Mouse (Mus musculus) stomach, embryonic 14.5 days (tissue): ENCODE measurements around the gene Tm9sf2. TPM values are rescaled to one million over a fixed set of nuclear protein-coding genes. Genes with fewer than 3 reads are reported as not detected.

ENCODE experiments used
- ATAC-seq: fragments of 200-750 bp; cut with Nextera tagmentation; 2 replicates; pipeline ENCODE4 v1.8.0; 2017; ENCODE audit warnings: low read depth, moderate TSS enrichment; ENCODE audit not compliant: insufficient number of reproducible peaks, insufficient read depth, low FRiP score
- H3K27ac ChIP-seq: fragments of 300-500 bp; sonication (generic); 2 replicates; pipeline ENCODE4 v1.5.1; 2014; ENCODE audit warnings: mild to moderate bottlenecking, low read length, moderate library complexity, mixed read lengths
- H3K27me3 ChIP-seq: fragments of 300-500 bp; sonication (generic); 2 replicates; pipeline ENCODE4 v1.6.1; 2014; ENCODE audit warnings: low read length, control low read depth, mixed read lengths; ENCODE audit not compliant: control insufficient read depth, insufficient read depth
- H3K36me3 ChIP-seq: fragments of 300-500 bp; sonication (generic); 2 replicates; pipeline ENCODE4 v1.6.1; 2014; ENCODE audit warnings: mild to moderate bottlenecking, control low read depth, low read length, moderate library complexity, mixed read lengths; ENCODE audit not compliant: control insufficient read depth, insufficient read depth
- H3K4me1 ChIP-seq: fragments of 300-500 bp; sonication (generic); 2 replicates; pipeline ENCODE4 v1.6.1; 2014; ENCODE audit warnings: low read length, control low read depth, mixed read lengths; ENCODE audit not compliant: control insufficient read depth, insufficient read depth
- H3K4me2 ChIP-seq: fragments of 300-500 bp; sonication (generic); replicated peaks from 2 replicates; pipeline ENCODE4 v1.6.1; 2014; ENCODE audit warnings: low read depth, low read length, control low read depth
- H3K4me3 ChIP-seq: fragments of 300-500 bp; sonication (generic); 2 replicates; pipeline ENCODE4 v1.5.1; 2014; ENCODE audit warnings: low read depth, low read length, control low read depth
- H3K9ac ChIP-seq: fragments of 300-500 bp; sonication (generic); replicated peaks from 2 replicates; pipeline ENCODE4 v1.6.1; 2014; ENCODE audit warnings: low read depth, mild to moderate bottlenecking, control low read depth, low read length, moderate library complexity, mixed read lengths
- H3K9me3 ChIP-seq: fragments of 300-500 bp; sonication (generic); 2 replicates; pipeline ENCODE4 v1.6.1; 2016; ENCODE audit warnings: low read depth, low read length, control low read depth; ENCODE audit not compliant: control insufficient read depth
- WGBS: fragments of 180-500 bp; shearing (Covaris S2); extraction: QIAGEN DNeasy Blood & Tissue Kit; methylation state at CpG from one replicate; pipeline ENCODE4 v1.1.7; 2014; 5-methylcytosine and 5-hydroxymethylcytosine counted together
- polyA plus RNA-seq: library from polyadenylated mRNA; unstranded; fragments of >200 nt; fragmentation: Nextera tagmentation; extraction: Ambion mirVana; gene quantifications from 2 replicates; pipeline ENCODE4 v1.2.1, GENCODE M21; 2014

Gene Tm9sf2
- 166 and 188 TPM in 2 replicates for polyA plus RNA-seq

GRCm38 (mm10) chr14:122106822-122107468 lies at the start of gene Tm9sf2:
Gene Tm9sf2 (plus strand): TSS chr14:122107038.
- WGBS: under 1% methylated on average over 76 of the region's 76 CpGs
- peak within 1 kb of the TSS; percentile 94 for H3K27ac ChIP-seq
- H3K27me3 ChIP-seq: no peaks in the 10 kb centered on the region
- peaks cover 24% of the 10 kb centered on the region for H3K4me1 ChIP-seq
- peak within 1 kb of the TSS; percentile 75 for H3K9ac ChIP-seq
- ATAC-seq: peak; percentile 90
- H3K36me3 ChIP-seq: 0 out of 2 replicates have a peak, but pooled peaks cover 2% of the 10 kb centered on the region
- H3K4me3 ChIP-seq: peak within 1 kb of the TSS; percentile 69
- no peaks in the 10 kb centered on the region for H3K9me3 ChIP-seq
- peak within 1 kb of the TSS; percentile 78 for H3K4me2 ChIP-seq

- 24% methylated on average over 2 of the region's 2 CpGs for whole genome bisulfite sequencing
Observed at GRCm38 (mm10) chr14:122057941-122058346, 48.9 kb upstream of the Tm9sf2 start.

GRCm38 (mm10) chr14:122060642-122061041 lies 46.2 kb upstream of the Tm9sf2 start:
- Histone ChIP-seq H3K4me1 (no peaks in the 10 kb centered on the region), H3K9ac (no peak overlapping the region), H3K9me3 (no peaks in the 10 kb centered on the region), H3K27me3 (no peaks in the 10 kb centered on the region), H3K4me2 (no peak overlapping the region), H3K4me3 (no peak overlapping the region), H3K36me3 (no peaks in the 10 kb centered on the region), H3K27ac (no peak overlapping the region)
- WGBS: 13% methylated on average over 3 of the region's 3 CpGs
- peak; percentile 48 for ATAC-seq

More at GRCm38 (mm10) chr14:122057941-122058346, 48.9 kb upstream of the Tm9sf2 start:
- Histone ChIP-seq H3K9me3 (no peaks in the 10 kb centered on the region), H3K36me3 (no peaks in the 10 kb centered on the region), H3K27ac (no peak overlapping the region), H3K4me1 (no peaks in the 10 kb centered on the region), H3K9ac (no peak overlapping the region), H3K4me2 (no peak overlapping the region), H3K4me3 (no peak overlapping the region), H3K27me3 (no peaks in the 10 kb centered on the region)
- ATAC-seq: no peak

DNA sequence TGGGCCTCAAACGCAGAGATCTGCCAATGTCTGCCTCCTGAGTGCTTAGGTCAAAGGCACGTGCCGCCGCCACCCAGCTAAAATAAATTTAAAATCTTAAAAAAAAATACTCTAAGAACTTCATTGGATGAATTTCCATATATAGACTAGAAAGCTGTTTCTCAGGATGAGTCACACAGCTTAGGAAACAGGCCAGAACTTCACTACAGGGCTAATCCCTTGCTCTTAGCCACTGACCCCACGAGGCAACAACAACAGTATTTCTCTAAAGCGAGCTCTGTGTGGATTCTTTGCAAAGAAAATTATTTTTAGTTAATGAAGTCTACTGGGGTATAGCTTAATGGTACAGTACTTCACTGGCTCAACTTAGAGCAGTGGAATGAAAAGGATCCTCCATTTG lies 45.5 kb upstream of the Tm9sf2 start:
- Histone ChIP-seq H3K4me1 (no peaks in the 10 kb centered on the region), H3K36me3 (no peaks in the 10 kb centered on the region), H3K4me2 (no peak overlapping the region), H3K9me3 (no peaks in the 10 kb centered on the region), H3K4me3 (no peak overlapping the region), H3K27me3 (no peaks in the 10 kb centered on the region), H3K9ac (no peak overlapping the region), H3K27ac (no peak overlapping the region)
- WGBS: 72% methylated on average over 6 of the region's 6 CpGs
- ATAC-seq: no peak

GRCm38 (mm10) chr14:122062411-122063090 lies 44.3 kb upstream of the Tm9sf2 start:
- no peak overlapping the region for H3K4me3 ChIP-seq
- no peaks in the 10 kb centered on the region for H3K9me3 ChIP-seq
- no peaks in the 10 kb centered on the region for H3K4me1 ChIP-seq
- ATAC-seq: no peak
- H3K27me3 ChIP-seq: no peaks in the 10 kb centered on the region
- H3K36me3 ChIP-seq: no peaks in the 10 kb centered on the region
- no peak overlapping the region for H3K4me2 ChIP-seq
- H3K9ac ChIP-seq: no peak overlapping the region
- no peak overlapping the region for H3K27ac ChIP-seq
- WGBS: 84% methylated on average over 10 of the region's 10 CpGs

DNA sequence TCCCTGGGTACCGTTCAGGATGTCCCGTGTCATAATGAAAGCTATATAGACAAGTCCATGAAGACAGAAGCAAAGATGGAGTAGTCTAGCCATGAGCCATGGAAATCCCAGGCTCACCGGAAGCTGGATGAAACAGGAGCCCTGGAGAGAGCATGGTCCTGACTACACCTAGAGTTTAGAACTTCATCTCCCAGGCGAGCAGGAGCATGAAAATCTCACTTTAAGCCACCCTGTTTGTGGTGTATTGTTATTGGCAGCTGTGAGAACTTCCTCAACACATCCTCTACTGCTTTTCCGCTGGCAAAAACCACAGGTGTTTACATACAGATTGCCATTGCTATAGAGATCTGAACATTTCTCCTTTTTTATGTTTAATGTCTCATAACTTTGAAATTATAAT lies 43.2 kb upstream of the Tm9sf2 start:
- Histone ChIP-seq H3K27ac (no peak overlapping the region), H3K9ac (no peak overlapping the region), H3K4me1 (no peaks in the 10 kb centered on the region), H3K9me3 (no peaks in the 10 kb centered on the region), H3K36me3 (no peaks in the 10 kb centered on the region), H3K4me2 (no peak overlapping the region), H3K4me3 (no peak overlapping the region), H3K27me3 (no peaks in the 10 kb centered on the region)
- 76% methylated on average over 5 of the region's 5 CpGs for WGBS
- ATAC-seq: no peak

GRCm38 (mm10) chr14:122064519-122064918 lies 42.3 kb upstream of the Tm9sf2 start:
- no peak overlapping the region for H3K4me3 ChIP-seq
- H3K4me2 ChIP-seq: no peak overlapping the region
- ATAC-seq: no peak
- 4% methylated on average over 2 of the region's 2 CpGs for WGBS
- H3K36me3 ChIP-seq: no peaks in the 10 kb centered on the region
- no peaks in the 10 kb centered on the region for H3K9me3 ChIP-seq
- H3K27me3 ChIP-seq: no peaks in the 10 kb centered on the region
- no peaks in the 10 kb centered on the region; the same call in 1 of the 2 replicates for H3K4me1 ChIP-seq
- no peak overlapping the region for H3K27ac ChIP-seq
- no peak overlapping the region for H3K9ac ChIP-seq

DNA sequence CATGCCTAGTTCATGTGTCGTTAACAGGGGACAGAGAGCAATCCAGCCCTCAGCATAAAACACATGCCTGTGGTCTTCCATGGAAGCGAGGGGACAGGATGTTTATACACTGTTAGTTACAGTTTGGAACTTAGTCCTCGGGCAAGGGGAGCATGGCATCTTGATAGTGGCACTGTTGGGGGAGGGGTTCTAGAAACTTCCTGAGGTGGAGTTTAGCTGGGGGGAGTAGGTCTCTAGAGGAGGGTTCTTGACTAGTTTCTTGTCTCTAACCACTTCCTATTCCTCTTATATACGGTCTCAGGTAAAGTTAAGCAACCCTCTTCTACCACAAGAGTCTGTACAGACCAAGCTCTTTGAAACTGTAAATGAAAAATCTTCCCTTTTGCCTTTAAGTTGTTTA lies 40.6 kb upstream of the Tm9sf2 start:
- Histone ChIP-seq H3K4me3 (no peak overlapping the region), H3K27ac (no peak overlapping the region), H3K36me3 (no peaks in the 10 kb centered on the region), H3K27me3 (no peaks in the 10 kb centered on the region), H3K9me3 (no peaks in the 10 kb centered on the region), H3K4me2 (no peak overlapping the region), H3K4me1 (peaks cover 3% of the 10 kb centered on the region), H3K9ac (no peak overlapping the region)
- no peak for ATAC-seq
- 60% methylated on average over 4 of the region's 4 CpGs for WGBS
